Mouse (Mus musculus) thymus, adult 2 months (tissue): Measurements from ENCODE around the gene Lama5.
A peak's percentile ranks its signal among the peaks of the same experiment; 100 is the strongest.

Source experiments
- CTCF ChIP-seq: fragments of 200-500 bp; IDR thresholded peaks from 2 replicates; pipeline ENCODE4 v1.5.1; 2012; ENCODE audit warnings: mild to moderate bottlenecking, control low read depth, low read length, moderate library complexity, borderline replicate concordance; ENCODE audit not compliant: control insufficient read depth, poor library complexity, insufficient read depth; ENCODE audit errors: extremely low read depth
- POLR2A ChIP-seq: fragments of 200-500 bp; IDR thresholded peaks from 2 replicates; pipeline ENCODE4 v1.6.1; 2012; ENCODE audit warnings: mild to moderate bottlenecking, low read length, control low read depth, moderate library complexity; ENCODE audit not compliant: control insufficient read depth, poor library complexity, insufficient read depth; ENCODE audit errors: extremely low read depth

DNA sequence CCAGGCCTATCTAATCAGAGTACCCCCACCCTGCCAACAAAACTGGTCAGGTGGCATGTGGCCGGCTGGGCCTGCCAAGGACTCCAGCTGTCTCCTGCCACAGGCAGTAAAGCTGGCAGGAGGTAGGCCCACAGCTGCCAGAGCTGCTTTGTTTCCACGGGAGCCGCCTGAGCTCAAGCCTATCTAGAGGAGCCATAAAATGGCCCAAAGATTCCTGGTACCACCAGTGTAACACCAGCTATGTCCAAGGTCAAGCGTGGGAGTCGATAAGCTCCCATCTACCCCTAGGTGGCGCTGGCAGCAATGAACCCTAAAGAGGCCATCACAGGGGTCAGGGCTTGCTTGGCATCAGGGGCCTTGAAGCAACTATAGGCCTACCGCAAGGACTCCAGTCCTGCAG, 17.8 kb downstream of the Lama5 start:
- no peak for TF ChIP-seq POLR2A
- TF ChIP-seq CTCF: peak; percentile 54; the same call in 1 of the 2 replicates
